Mouse (Mus musculus): Measurements from ENCODE around the gene Gm21903.
"Not testable (repeated sequence)": the region's sequence is repeated elsewhere in the genome, so short reads cannot be mapped to it uniquely, and the experiment has no call there.

The Gm21903 gene

GRCm38 (mm10) chr17:39043241-39043640, at the start of gene Gm21903:
Gene Gm21903, minus strand, starts transcription at chr17:39043341.
- no peak for DNase-seq (ENCODE audit: low read depth, low spot score)

GRCm38 (mm10) chr17:39076937-39077336, 33.8 kb upstream of the Gm21903 start, which contains the start of gene Esp23:
Gene Esp23, minus strand, starts transcription at chr17:39077037.
- no peak for DNase-seq (ENCODE audit: low read depth, low spot score)

GRCm38 (mm10) chr17:39063641-39064040, 20.5 kb upstream of the Gm21903 start:
- no peak for DNase-seq (ENCODE audit: low read depth, low spot score)

GRCm38 (mm10) chr17:39036395-39036794, 6.7 kb downstream of the Gm21903 start, which contains the start of gene Esp24:
Gene Esp24, plus strand, starts transcription at chr17:39036695.
- not testable (repeated sequence) for DNase-seq (ENCODE audit: low read depth, low spot score)

DNA sequence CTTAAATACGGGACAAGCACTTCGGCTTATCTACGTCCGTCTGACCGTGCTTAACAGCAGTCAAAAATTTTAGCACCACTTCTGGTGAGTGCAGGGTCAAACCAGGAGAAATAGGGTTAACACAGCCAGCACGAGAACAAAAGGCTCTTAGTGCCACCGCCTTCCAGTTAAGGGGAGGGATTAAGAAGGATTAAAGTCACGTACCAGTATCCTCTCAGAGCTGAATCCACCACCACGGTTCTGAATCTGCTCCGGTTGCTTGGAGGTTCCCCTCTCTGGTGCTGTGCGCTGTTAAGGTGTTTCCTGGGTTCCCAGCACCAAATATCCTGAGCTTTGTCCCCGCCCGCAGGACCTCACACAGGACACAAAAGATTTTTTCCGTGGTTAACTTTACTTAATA, 26.0 kb downstream of the Gm21903 start:
- DNase-seq (ENCODE audit: low read depth, low spot score) = no peak

DNA sequence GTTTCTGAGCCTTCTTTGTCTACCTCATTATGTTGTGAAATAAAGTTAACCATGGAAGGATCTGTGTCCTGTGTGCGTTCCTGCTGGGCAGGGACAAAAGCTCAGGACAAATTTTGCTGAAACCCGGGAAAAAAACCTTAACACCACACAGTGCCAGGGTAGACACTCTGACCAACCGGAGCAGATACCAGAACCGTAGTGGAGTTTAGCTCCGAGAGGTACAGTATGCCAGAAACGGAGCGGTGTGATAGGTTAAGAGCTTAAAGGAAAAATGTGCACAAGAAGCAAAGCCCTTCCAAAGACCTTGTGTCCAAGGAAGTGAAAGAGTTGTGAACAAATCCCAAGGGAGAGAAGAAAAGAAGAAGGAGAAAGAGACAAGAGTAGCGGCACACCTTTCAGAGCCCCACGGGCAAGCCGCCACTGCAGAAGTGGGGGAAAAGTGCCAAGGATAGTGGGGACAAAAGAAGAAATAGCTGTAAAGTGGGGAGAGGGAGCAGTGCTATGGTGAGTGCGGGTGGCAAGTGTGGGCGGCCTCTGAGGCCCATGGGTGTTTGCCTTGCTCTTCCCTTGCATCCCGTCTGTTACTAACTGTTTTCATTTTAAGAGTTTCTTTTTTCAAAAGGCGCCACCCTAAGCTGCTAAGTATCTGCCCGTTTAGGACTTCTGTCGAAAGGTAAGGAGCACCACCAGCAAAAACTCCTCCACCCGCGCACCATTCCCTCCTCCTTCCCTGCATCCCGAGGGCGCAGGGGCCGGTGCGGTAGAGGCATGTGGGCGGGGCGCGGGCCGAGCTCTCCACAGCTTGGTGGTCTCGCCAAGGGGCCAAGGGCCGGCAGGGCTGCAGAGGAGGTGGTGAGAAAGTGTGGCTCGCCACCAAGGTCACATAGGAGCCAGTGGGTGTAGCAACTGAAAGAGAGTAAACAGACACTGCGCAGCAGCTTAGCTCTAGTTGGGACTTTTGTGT, 32.2 kb downstream of the Gm21903 start:
- DNase-seq (ENCODE audit: low read depth, low spot score) = no peak

DNA sequence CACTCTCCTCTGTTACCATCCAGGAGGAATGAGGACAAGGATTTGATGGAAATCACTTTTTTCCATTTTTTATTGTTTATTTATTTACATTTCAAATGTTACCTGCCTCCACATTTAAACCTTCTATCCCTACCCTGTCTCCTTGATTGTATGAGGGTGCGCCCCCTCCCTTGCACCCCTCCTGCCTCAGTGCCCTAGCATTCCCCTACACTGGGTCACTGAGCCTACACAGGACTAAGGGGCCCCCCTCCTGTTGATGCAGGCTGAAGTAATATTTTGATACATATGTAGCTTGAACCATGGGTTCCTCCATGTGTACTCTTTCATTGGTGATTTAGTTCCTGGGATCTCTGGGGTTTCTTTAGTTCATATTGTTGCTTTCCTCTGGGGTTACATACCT, 33.3 kb downstream of the Gm21903 start:
- DNase-seq (ENCODE audit: low read depth, low spot score) = no peak

All from CD4-positive helper T cell, adult 2 months (primary cell).